Mouse (Mus musculus) adrenal gland, adult 8-10 months (tissue): ENCODE data around the gene Dut. TPM values are rescaled to one million over a fixed set of nuclear protein-coding genes. Genes with fewer than 3 reads are reported as not detected.

Source experiments
- DNase-seq: peaks from one replicate; pipeline ENCODE4 v3.0.0; 2022
- total RNA-seq, 4 experiments: library from RNA; stranded (reverse); gene quantifications; 2 replicates each; pipeline ENCODE4 v1.2.4; 2022

Dut gene
- total RNA-seq, 4 experiments from 2014 or later, result 20.1 to 27.2 (median 24.6) TPM

DNA sequence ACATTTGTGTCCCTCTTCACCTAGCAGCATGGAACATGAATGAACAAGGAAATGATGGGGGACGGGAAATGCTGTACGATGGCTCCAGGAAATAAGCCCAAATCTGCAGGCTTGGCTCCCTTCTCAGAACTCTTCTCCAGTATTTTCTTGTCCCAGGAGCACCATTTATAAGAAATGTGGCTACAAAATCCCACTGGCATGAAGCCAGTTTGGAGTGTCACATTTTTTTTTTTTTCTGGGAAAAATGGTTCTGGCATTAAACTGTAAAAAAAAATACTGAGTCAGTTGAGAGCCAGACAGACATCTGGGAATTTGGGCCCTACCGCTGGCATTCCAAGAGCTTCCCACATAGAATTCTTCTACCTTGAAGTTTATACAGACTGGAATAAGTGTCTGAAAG, 57.8 kb downstream of the Dut start:
- DNase-seq, result no peak

DNA sequence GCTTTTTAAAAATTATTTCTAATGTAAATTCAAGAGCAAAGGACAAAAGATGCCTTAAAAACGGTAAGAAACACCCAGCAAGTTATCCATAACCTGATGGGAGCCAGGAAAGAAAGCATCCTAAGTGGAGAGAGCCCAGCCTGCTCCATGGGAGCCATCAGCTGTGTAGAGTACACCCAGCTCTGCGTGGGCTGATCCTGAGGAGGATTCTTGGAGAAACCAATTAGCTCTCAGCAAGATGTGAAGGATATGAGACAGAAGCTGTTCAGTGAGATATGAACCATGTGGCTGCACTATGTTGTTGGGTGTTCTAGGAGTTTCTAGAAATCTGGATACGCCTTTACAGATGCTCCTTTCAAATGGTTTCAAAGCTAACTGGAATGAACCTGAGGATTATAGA, 58.7 kb downstream of the Dut start:
- DNase-seq, result no peak

Other genes starting within 250 kb of the Dut start
- gene Slc24a5, start 179.1 kb upstream of the Dut start, total RNA-seq, result under 1 TPM in 1 of 4 experiments, not detected in 3; 0.46 TPM
- 10 to 100 TPM; 24.2 to 41.5 (median 30.5) TPM for gene Myef2, start 123.5 kb upstream of the Dut start, total RNA-seq
- gene Ctxn2, start 110.5 kb upstream of the Dut start, total RNA-seq, result under 1 TPM in 1 of 4 experiments, not detected in 3; 0.71 TPM
- gene Slc12a1, start 94.7 kb upstream of the Dut start, total RNA-seq, result not detected